13 mouse cellular contexts compared by ENCODE assay signal in genomic region chr1:106694316-106694715, GRCm38 (mm10). TPM values are rescaled to one million over a fixed set of nuclear protein-coding genes. Genes with fewer than 3 reads are reported as not detected.
DNase-seq lines count a peak whose midpoint lies in the region.
"Had no signal": no experiment of that assay in that cellular context is flagged by ENCODE, and none has a peak within 500 bp of the region (broad histone marks: within the 10 kb centered on the region; RNA-seq: fewer than 3 reads in every experiment).

No protein-coding gene starts in this region.

- DNase-seq in adrenal gland, postnatal 14 days = peak; percentile 43
- no peak for DNase-seq in adrenal gland, postnatal 10 days
- DNase-seq in kidney, adult 11 months = peak; percentile 50
- DNase-seq in kidney, adult 18-20 months = no peak
- DNase-seq in ovary, postnatal 36 days (ENCODE audit: low spot score) = peak; percentile 18
- no peak for DNase-seq in ovary, postnatal 14 days (ENCODE audit: low spot score)
- DNase-seq in lung, postnatal 14 days = peak; percentile 13
- no peak for DNase-seq in B cell, adult 2 months
- DNase-seq: cerebellum, adult 11-12 months; cerebellum, postnatal 25 days; gastrocnemius, postnatal 25 days; right cerebral cortex, postnatal 25 days; thymus, postnatal 14 days had no signal

RNA-seq across cellular contexts. Expression of gene Bcl2, which starts 19.8 kb away (rescaled TPM):
- 6.0 and 10.1 TPM in 2 replicates for total RNA-seq in adrenal gland, postnatal 14 days (2021)
- total RNA-seq in adrenal gland, postnatal 10 days (2021) = 1 to 10 TPM; 6.1 to 8.8 TPM

Comparison
In these comparisons a context has a peak if more than half of its experiments do, and no peak if none do; other contexts are left out.
1. DNase-seq: peak in adrenal gland, postnatal 14 days (single experiment), kidney, adult 11 months (single experiment), ovary, postnatal 36 days (single experiment) and lung, postnatal 14 days (single experiment); none in adrenal gland, postnatal 10 days (single experiment), kidney, adult 18-20 months (single experiment), ovary, postnatal 14 days (single experiment) and B cell, adult 2 months (0 of 2).